Mouse (Mus musculus) heart, adult 2 months (tissue): ENCODE results near the gene Xpo4. TPM values are rescaled to one million over a fixed set of nuclear protein-coding genes. Genes with fewer than 3 reads are reported as not detected.

ENCODE experiments used
- DNase-seq, 2 experiments: peaks; one replicate each; pipeline ENCODE4 v3.0.0; 2021
- H3K27ac ChIP-seq: fragments of 200-600 bp; 2 replicates; pipeline ENCODE4 v1.8.1; 2022
- H3K27me3 ChIP-seq: fragments of 200-500 bp; 2 replicates; pipeline ENCODE4 v1.6.1; 2012; ENCODE audit warnings: mild to moderate bottlenecking, low read length, inconsistent platforms, mixed read lengths; ENCODE audit not compliant: control insufficient read depth, insufficient read depth
- H3K36me3 ChIP-seq: fragments of 200-500 bp; 2 replicates; pipeline ENCODE4 v1.6.1; 2012; ENCODE audit warnings: low read length, inconsistent platforms; ENCODE audit not compliant: control insufficient read depth, insufficient read depth
- H3K4me1 ChIP-seq: fragments of 200-500 bp; 2 replicates; pipeline ENCODE4 v1.6.1; 2011; ENCODE audit warnings: low read length; ENCODE audit not compliant: control insufficient read depth, insufficient read depth
- H3K4me3 ChIP-seq: fragments of 200-600 bp; 2 replicates; pipeline ENCODE4 v1.8.1; 2022
- H3K79me2 ChIP-seq: fragments of 200-500 bp; replicated peaks from 2 replicates; pipeline ENCODE4 v1.6.1; 2012; ENCODE audit warnings: mild to moderate bottlenecking, inconsistent platforms, low read length, moderate library complexity, mixed read lengths; ENCODE audit not compliant: control insufficient read depth, insufficient read depth
- H3K9ac ChIP-seq: fragments of 200-500 bp; 2 replicates; pipeline ENCODE4 v1.6.1; 2012; ENCODE audit warnings: low read depth, mild to moderate bottlenecking, control low read depth, inconsistent platforms, low read length, mixed read lengths
- CTCF ChIP-seq: fragments of 200-600 bp; IDR thresholded peaks from 2 replicates; pipeline ENCODE4 v1.8.1; 2022; ENCODE audit warnings: antibody characterized with exemption, mild to moderate bottlenecking, moderate library complexity
- EP300 ChIP-seq: fragments of 200-500 bp; IDR thresholded peaks from 2 replicates; pipeline ENCODE4 v1.6.1; 2011; ENCODE audit warnings: low read depth, low read length, control low read depth; ENCODE audit not compliant: insufficient read depth
- POLR2A ChIP-seq: fragments of 200-500 bp; IDR thresholded peaks from 2 replicates; pipeline ENCODE4 v1.6.1; 2011; ENCODE audit warnings: mild to moderate bottlenecking, low read depth, low read length, control low read depth; ENCODE audit not compliant: insufficient read depth
- WGBS: fragments of 180-500 bp; shearing (Covaris S2); methylation state at CpG from one replicate; pipeline ENCODE4 v1.1.7; 2018; 5-methylcytosine and 5-hydroxymethylcytosine counted together
- intact Hi-C: fragments of 180-260 bp; cut with DNase I; formaldehyde crosslinking; loops from one replicate; pipeline ENCODE4 v1.15.1; 2025
- polyA plus RNA-seq: library from polyadenylated mRNA; depleted of rRNA; stranded (reverse); fragments of >200 nt; gene quantifications from 2 replicates; pipeline ENCODE4 v1.2.3, GENCODE M21; 2012; rRNA removed
- total RNA-seq, 2 experiments: library from RNA; stranded (reverse); gene quantifications; 2 replicates each; pipeline ENCODE4 v1.2.3; 2021

The Xpo4 gene
- total and polyA plus RNA-seq, 3 experiments = 2.8 to 12.7 (median 10.9) TPM

DNA sequence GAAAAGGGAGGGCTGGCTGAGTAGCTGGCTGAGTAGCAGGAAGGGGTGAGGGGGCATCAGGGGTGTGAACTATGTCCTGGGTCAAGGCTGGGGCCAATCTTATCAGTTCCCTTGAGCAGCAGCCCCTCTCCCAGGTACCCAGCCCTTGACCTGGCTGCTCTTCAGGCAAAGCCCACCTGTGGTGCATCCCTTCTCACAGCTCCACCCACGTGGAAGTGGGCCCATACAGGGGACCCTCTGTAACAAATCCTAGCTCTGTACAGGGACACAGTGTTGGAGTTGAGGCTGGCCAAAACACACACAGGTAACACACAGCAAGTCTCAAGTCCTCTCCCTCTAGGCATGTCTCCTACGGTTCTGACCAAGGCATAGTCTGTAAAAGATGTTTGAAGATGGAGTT is 137.6 kb downstream of the Xpo4 start:
- intact Hi-C loops = no loop called here
- no peak for TF ChIP-seq EP300
- no peak for TF ChIP-seq CTCF
- TF ChIP-seq POLR2A = no peak
- 58% methylated on average over 2 of the region's 2 CpGs for WGBS
- Histone ChIP-seq H3K79me2 (no peaks in the 10 kb centered on the region), H3K9ac (no peak overlapping the region), H3K36me3 (no peaks in the 10 kb centered on the region), H3K27me3 (no peaks in the 10 kb centered on the region), H3K4me1 (peaks cover 5% of the 10 kb centered on the region), H3K27ac (no peak overlapping the region), H3K4me3 (no peak overlapping the region)
- no peak for DNase-seq

Other genes starting within 250 kb of the Xpo4 start
- 1 to 10 TPM; 4.5 to 5.1 TPM for gene Ift88, start 241.4 kb downstream of the Xpo4 start, total RNA-seq
- 2.6 and 4.3 TPM in 2 replicates for gene Ift88, start 241.4 kb downstream of the Xpo4 start, polyA plus RNA-seq
- 1 to 10 TPM; 2.2 to 3.3 TPM for gene Il17d, start 140.7 kb downstream of the Xpo4 start, total RNA-seq
- gene Il17d, start 140.7 kb downstream of the Xpo4 start, polyA plus RNA-seq = 8.0 and 10.1 TPM in 2 replicates
- gene Eef1akmt1, start 93.8 kb downstream of the Xpo4 start, total RNA-seq = 10 to 100 TPM; 32.4 to 34.0 TPM
- gene Eef1akmt1, start 93.8 kb downstream of the Xpo4 start, polyA plus RNA-seq = 33.8 and 55.6 TPM in 2 replicates
- 1 to 10 TPM; 1.9 to 2.2 TPM for gene Gm49361, start 80.7 kb upstream of the Xpo4 start, total RNA-seq
- not detected in 2 replicates for gene Gm49361, start 80.7 kb upstream of the Xpo4 start, polyA plus RNA-seq
- 10 to 100 TPM; 30.1 to 31.2 TPM for gene Lats2, start 93.0 kb upstream of the Xpo4 start, total RNA-seq
- gene Lats2, start 93.0 kb upstream of the Xpo4 start, polyA plus RNA-seq = 18.6 and 22.8 TPM in 2 replicates
- 10 to 100 TPM; 74.8 to 80.2 TPM for gene Sap18, start 132.8 kb upstream of the Xpo4 start, total RNA-seq
- 4.0 and 5.6 TPM in 2 replicates for gene Sap18, start 132.8 kb upstream of the Xpo4 start, polyA plus RNA-seq
- gene Ska3, start 160.8 kb upstream of the Xpo4 start, total RNA-seq = under 1 TPM; 0.16 to 0.52 TPM
- gene Ska3, start 160.8 kb upstream of the Xpo4 start, polyA plus RNA-seq = 0.23 TPM in 1 of 2 replicates, not detected in the other
- 10 to 100 TPM; 57.1 to 72.2 TPM for gene Mrpl57, start 160.8 kb upstream of the Xpo4 start, total RNA-seq
- gene Mrpl57, start 160.8 kb upstream of the Xpo4 start, polyA plus RNA-seq = 42.0 and 45.2 TPM in 2 replicates
- 1 to 10 TPM; 6.7 to 8.3 TPM for gene Zdhhc20, start 224.8 kb upstream of the Xpo4 start, total RNA-seq
- gene Zdhhc20, start 224.8 kb upstream of the Xpo4 start, polyA plus RNA-seq = 3.3 and 5.5 TPM in 2 replicates